Mouse (Mus musculus) 3134 (cell line): ENCODE data around the gene Gan.

ENCODE experiments used
- DNase-seq: peaks from one replicate; pipeline ENCODE4 v3.0.0-alpha.2; 2011; ENCODE audit warnings: low spot score; ENCODE audit not compliant: insufficient read length; ENCODE audit errors: extremely low read depth

Gene Gan

GRCm38 (mm10) chr8:117156866-117157768, 818 bp upstream of the Gan start:
- peak; percentile 39 for DNase-seq

- peak; percentile 97 for DNase-seq
These were observed 205 bp upstream of the Gan start for GRCm38 (mm10) chr8:117157769-117158091.

GRCm38 (mm10) chr8:117159031-117159430, 1.1 kb downstream of the Gan start:
- DNase-seq, result no peak

- no peak for DNase-seq
These were observed 7.0 kb downstream of the Gan start for GRCm38 (mm10) chr8:117164912-117165311.

GRCm38 (mm10) chr8:117165542-117165941, 7.6 kb downstream of the Gan start:
- DNase-seq, result no peak

GRCm38 (mm10) chr8:117166515-117166914, 8.6 kb downstream of the Gan start:
- DNase-seq, result no peak

- no peak for DNase-seq
These were observed 9.4 kb downstream of the Gan start for GRCm38 (mm10) chr8:117167243-117167883.

GRCm38 (mm10) chr8:117168378-117168777, 10.4 kb downstream of the Gan start:
- DNase-seq, result no peak

- DNase-seq, result no peak
These were observed 13.9 kb downstream of the Gan start for GRCm38 (mm10) chr8:117171826-117172225.

GRCm38 (mm10) chr8:117172904-117173303, 15.0 kb downstream of the Gan start:
- DNase-seq, result no peak

- no peak for DNase-seq
These were observed 15.8 kb downstream of the Gan start for GRCm38 (mm10) chr8:117173690-117174089.

GRCm38 (mm10) chr8:117174536-117174935, 16.6 kb downstream of the Gan start:
- DNase-seq, result no peak

GRCm38 (mm10) chr8:117176308-117176707, 18.4 kb downstream of the Gan start:
- no peak for DNase-seq

- DNase-seq, result no peak
These were observed 19.3 kb downstream of the Gan start for GRCm38 (mm10) chr8:117177236-117177635.

- no peak for DNase-seq
These were observed 20.1 kb downstream of the Gan start for GRCm38 (mm10) chr8:117178039-117178438.

- DNase-seq, result no peak
These were observed 20.7 kb downstream of the Gan start for GRCm38 (mm10) chr8:117178676-117179075.

GRCm38 (mm10) chr8:117182746-117183145, 24.8 kb downstream of the Gan start:
- no peak for DNase-seq

GRCm38 (mm10) chr8:117183664-117184377, 25.9 kb downstream of the Gan start:
- DNase-seq, result no peak

GRCm38 (mm10) chr8:117194355-117194754, 36.4 kb downstream of the Gan start:
- DNase-seq, result no peak

GRCm38 (mm10) chr8:117196593-117196992, 38.7 kb downstream of the Gan start:
- no peak for DNase-seq

- DNase-seq, result no peak
These were observed 39.6 kb downstream of the Gan start for GRCm38 (mm10) chr8:117197551-117197950.
